Mouse (Mus musculus) activated CD4-positive, CD25-positive, alpha-beta regulatory T cell (primary cell): ENCODE data around the gene Tra2a. TPM values are rescaled to one million over a fixed set of nuclear protein-coding genes. Genes with fewer than 3 reads are reported as not detected.

ENCODE experiments used
- polyA plus RNA-seq, 2 experiments: library from polyadenylated mRNA; unstranded; fragments of 100-300 nt; shearing (Covaris generic); gene quantifications; one replicate each; pipeline ENCODE4 v1.2.1; 2017

The Tra2a gene
- 10 to 100 TPM; 42.2 to 53.3 TPM for polyA plus RNA-seq

DNA sequence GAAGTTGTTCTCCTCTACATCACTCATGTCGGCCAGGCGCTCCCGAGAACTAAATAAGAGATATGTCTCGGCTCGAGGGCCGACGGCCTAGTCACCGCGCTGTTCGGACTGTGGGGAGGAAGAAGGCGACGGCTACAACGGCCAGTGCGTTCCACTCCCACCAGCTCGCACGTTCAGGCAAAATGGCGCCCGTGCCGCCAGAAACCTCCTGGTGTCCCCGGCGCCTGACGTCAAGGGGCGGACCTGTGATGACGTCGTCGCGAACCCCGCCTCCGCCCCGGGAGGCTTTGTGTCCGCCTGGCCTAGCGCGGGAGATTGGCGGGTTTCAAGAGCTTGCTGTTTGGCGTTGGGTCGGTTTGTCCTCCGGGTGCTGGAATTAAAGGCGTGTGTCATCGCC is at the start of gene Tra2a:
Gene Tra2a, minus strand, starts transcription at position 187 of the 397 bp plus-strand sequence.

DNA sequence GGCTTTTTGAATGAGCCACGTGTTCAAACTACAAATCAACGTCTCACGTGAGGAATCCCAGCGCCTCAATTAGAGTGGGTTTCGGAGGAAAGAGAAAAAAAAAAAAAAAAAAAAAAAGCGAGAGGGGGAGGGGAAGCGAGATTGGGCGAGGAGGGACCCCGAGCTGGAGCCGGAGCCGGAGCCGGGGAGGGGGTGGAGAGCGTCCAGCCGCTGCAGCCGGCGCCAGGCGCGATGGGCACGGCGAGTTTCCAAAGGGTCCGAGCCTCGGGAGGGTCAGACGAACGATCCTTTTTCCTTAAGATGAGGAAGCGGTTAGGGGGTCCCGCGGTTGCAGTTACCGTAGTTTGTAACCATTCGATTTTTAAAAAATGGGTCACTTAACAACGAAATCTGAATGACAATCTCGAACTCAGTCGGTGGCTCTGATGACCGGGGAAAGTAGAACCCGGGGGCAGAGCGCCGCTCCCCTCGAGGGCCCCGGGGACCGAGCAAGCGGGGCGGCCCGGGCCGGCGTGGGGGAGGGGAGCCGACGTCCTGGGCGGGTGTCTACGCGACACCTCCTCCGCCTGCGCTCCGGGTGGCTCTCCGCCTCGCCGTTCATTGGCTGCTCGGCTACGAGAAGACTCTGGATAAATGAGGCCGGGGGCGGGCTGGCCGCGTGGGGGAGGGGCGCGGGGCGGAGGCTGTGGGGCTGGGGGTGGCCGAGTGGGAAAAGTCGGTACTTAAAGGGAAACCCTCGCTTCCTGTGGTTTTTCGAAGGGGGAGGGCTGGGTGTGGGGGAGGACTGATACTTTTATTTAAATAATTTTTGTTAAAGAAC is 48.7 kb downstream of the Tra2a start, which contains the start of gene Igf2bp3:
Gene Igf2bp3, minus strand, starts transcription at position 30 of the 820 bp plus-strand sequence.

Other genes with a start within 250 kb of the Tra2a start
- 1 to 10 TPM; 2.8 to 3.5 TPM for gene Gpnmb, start 227.5 kb downstream of the Tra2a start, polyA plus RNA-seq
- gene Malsu1, start 190.2 kb downstream of the Tra2a start, polyA plus RNA-seq, result 10 to 100 TPM; 60.6 to 87.8 TPM
- gene Igf2bp3, start 49.1 kb downstream of the Tra2a start, polyA plus RNA-seq, result 10 to 100 TPM in 1 of 2 experiments, 1 to 10 TPM in 1; 8.5 to 22.4 TPM
- 10 to 100 TPM; 13.1 to 13.9 TPM for gene Ccdc126, start 55.2 kb upstream of the Tra2a start, polyA plus RNA-seq
- 1 to 10 TPM; 3.3 to 6.9 TPM for gene Fam221a, start 103.7 kb upstream of the Tra2a start, polyA plus RNA-seq
- gene Stk31, start 131.6 kb upstream of the Tra2a start, polyA plus RNA-seq, result not detected